In the genomic region with DNA sequence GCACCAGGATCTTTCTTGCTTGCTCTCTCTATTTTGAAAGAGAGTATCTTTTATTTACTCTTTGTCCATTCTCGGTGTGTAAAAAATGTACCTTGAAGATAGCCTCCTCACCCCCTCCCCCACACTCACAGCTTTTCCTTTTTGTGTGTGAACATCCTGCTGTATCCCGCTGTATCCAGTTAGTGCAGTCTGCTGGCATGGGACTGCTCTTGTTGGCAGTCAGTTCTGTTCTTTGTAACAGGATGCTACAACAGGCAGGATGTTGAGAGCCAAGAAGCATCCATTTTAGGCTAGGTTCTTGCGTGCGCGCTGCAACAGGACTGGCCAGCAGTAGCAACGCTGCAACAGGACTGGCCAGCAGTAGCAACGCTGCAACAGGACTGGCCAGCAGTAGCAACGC, we compare ENCODE assay signal across 15 mouse cellular contexts. TPM values are rescaled to one million over a fixed set of nuclear protein-coding genes. Genes with fewer than 3 reads are reported as not detected.
DNase-seq lines count a peak whose midpoint lies in the region; TF ChIP-seq lines count a peak whose summit lies in the region.
"Had no signal": no experiment of that assay in that cellular context is flagged by ENCODE, and none has a peak within 500 bp of the region (broad histone marks: within the 10 kb centered on the region; RNA-seq: fewer than 3 reads in every experiment).

No protein-coding gene starts in this region.

- DNase-seq in heart, adult 11 months, result peak; percentile 96
- no peak for DNase-seq in heart, postnatal 25 days (ENCODE audit: low spot score)
- peak; percentile 17 to 78 for DNase-seq in left cerebral cortex, postnatal 14 days (ENCODE audit: low spot score in 2 of 2)
- DNase-seq in left cerebral cortex, adult 2 months (ENCODE audit: extremely low spot score in 1 of 2, low spot score in 2 of 2), result no peak
- peak; percentile 41 to 58 for DNase-seq in heart, adult 9 months (ENCODE audit: low spot score in 2 of 2)
- DNase-seq in lung, postnatal 36 days, result peak; percentile 53
- no peak for DNase-seq in spleen, postnatal 10 days (ENCODE audit: low spot score in 2 of 2)
- no peak for DNase-seq in cerebellum, adult 8-10 months
- DNase-seq: cerebellum, adult 9-11 months; thymus, postnatal 25 days had no signal

- TF ChIP-seq CTCF in left cerebral cortex, adult 2 months (IDR thresholded peaks at IDR 0.05), result no peak

- no peak overlapping the region for H3K27ac ChIP-seq in left cerebral cortex, adult 2 months
- H3K27ac ChIP-seq: embryonic facial prominence, embryonic 15.5 days; hindbrain, embryonic 13.5 days had no signal

- intact Hi-C loops in heart, postnatal 25 days (cut with DNase I), result loop anchor here (10.0 kb wide), 1 partner anchor 102 kb away; a partner anchor contains a TSS
- intact Hi-C loops in left cerebral cortex, postnatal 14 days (cut with DNase I), result no loop called here
- intact Hi-C loops in left cerebral cortex, adult 2 months (cut with DNase I), result no loop called here

- no peak overlapping the region for H3K4me3 ChIP-seq in left cerebral cortex, adult 2 months
- H3K4me3 ChIP-seq: embryonic facial prominence, embryonic 15.5 days; hindbrain, embryonic 13.5 days had no signal

RNA-seq across cellular contexts. Expression of a gene that starts 3.9 kb away (rescaled TPM):
- 1 to 10 TPM; 2.5 to 2.6 TPM for total RNA-seq in heart, postnatal 25 days (2021)
- 1 to 10 TPM; 5.0 to 8.9 TPM for total RNA-seq in left cerebral cortex, postnatal 14 days (2021)
- 1 to 10 TPM; 5.2 to 7.4 TPM for total RNA-seq in left cerebral cortex, adult 2 months (2021)

RNA-seq across cellular contexts. Expression of a gene that starts 11.5 kb away (rescaled TPM):
- not detected for total RNA-seq in heart, postnatal 25 days (2021)
- total RNA-seq in left cerebral cortex, postnatal 14 days (2021), result 10 to 100 TPM; 15.7 to 17.9 TPM
- 10 to 100 TPM; 15.4 to 17.0 TPM for total RNA-seq in left cerebral cortex, adult 2 months (2021)
- total RNA-seq: liver, adult 2 months; megakaryocyte, adult 5-6 weeks; monocyte, adult 5-6 weeks had no signal

RNA-seq across cellular contexts. Expression of a gene that starts 23.1 kb away (rescaled TPM):
- total RNA-seq in heart, postnatal 25 days (2021), result not detected
- under 1 TPM in 1 of 2 experiments, not detected in 1; 0.37 TPM for total RNA-seq in left cerebral cortex, postnatal 14 days (2021)
- total RNA-seq in left cerebral cortex, adult 2 months (2021), result under 1 TPM; 0.18 to 0.19 TPM
- total RNA-seq: liver, adult 2 months; megakaryocyte, adult 5-6 weeks; monocyte, adult 5-6 weeks had no signal

RNA-seq across cellular contexts. Expression of a gene that starts 23.9 kb away (rescaled TPM):
- total RNA-seq in heart, postnatal 25 days (2021), result 1 to 10 TPM; 2.7 to 3.3 TPM
- total RNA-seq in left cerebral cortex, postnatal 14 days (2021), result 1 to 10 TPM; 2.9 to 3.1 TPM
- total RNA-seq in left cerebral cortex, adult 2 months (2021), result 1 to 10 TPM; 4.5 to 4.7 TPM

RNA-seq across cellular contexts. Expression of a gene that starts 43.4 kb away (rescaled TPM):
- total RNA-seq in heart, postnatal 25 days (2021), result under 1 TPM; 0.48 to 0.52 TPM
- 1 to 10 TPM; 7.4 to 7.5 TPM for total RNA-seq in left cerebral cortex, postnatal 14 days (2021)
- 1 to 10 TPM; 6.0 to 6.8 TPM for total RNA-seq in left cerebral cortex, adult 2 months (2021)
- total RNA-seq: monocyte, adult 5-6 weeks had no signal

Comparison
In these comparisons a context has a peak if more than half of its experiments do, and no peak if none do; other contexts are left out.
1. DNase-seq: peak in heart, adult 11 months (single experiment), left cerebral cortex, postnatal 14 days (2 of 2), heart, adult 9 months (2 of 2) and lung, postnatal 36 days (single experiment); none in heart, postnatal 25 days (single experiment), left cerebral cortex, adult 2 months (0 of 2), spleen, postnatal 10 days (0 of 2) and cerebellum, adult 8-10 months (single experiment).
2. RNA of a gene that starts 11.5 kb away (total RNA-seq): 15.7 to 17.9 TPM in left cerebral cortex, postnatal 14 days and 15.4 to 17.0 TPM in left cerebral cortex, adult 2 months; not detected in heart, postnatal 25 days; every median in the first group is over 10 times any median in the second.